Mouse (Mus musculus) monocyte, adult 5-6 weeks (primary cell): ENCODE data around the gene Ttbk1. TPM values are rescaled to one million over a fixed set of nuclear protein-coding genes. Genes with fewer than 3 reads are reported as not detected.

Source experiments
- ATAC-seq: fragments of 153-309, 156-312 bp; replicated peaks from 2 replicates; pipeline ENCODE4 v1.8.0; 2017; ENCODE audit warnings: mild to moderate bottlenecking; ENCODE audit not compliant: low TSS enrichment, insufficient number of reproducible peaks, severe bottlenecking, poor library complexity, low FRiP score
- total RNA-seq: library from RNA; stranded (forward); fragments of 200-1000, 200-491, 200-594 nt; gene quantifications from 3 replicates; pipeline ENCODE4 v1.2.3, GENCODE M21; 2017

Ttbk1 gene
- total RNA-seq, 1 experiment from 2014 or later, result 0.48 TPM

GRCm38 (mm10) chr17:46436672-46437366 lies 50.7 kb downstream of the Ttbk1 start:
- 0 out of 2 replicates have a peak, but pooled peaks have one; percentile 34 for ATAC-seq

GRCm38 (mm10) chr17:46433627-46434026 lies 53.8 kb downstream of the Ttbk1 start:
- ATAC-seq, result no peak

GRCm38 (mm10) chr17:46428761-46429414 lies 58.6 kb downstream of the Ttbk1 start, which contains the start of gene Crip3:
Crip3 (plus strand) TSS chr17:46428926.
- no peak for ATAC-seq

GRCm38 (mm10) chr17:46426496-46426895 lies 61.0 kb downstream of the Ttbk1 start:
- no peak for ATAC-seq

- ATAC-seq, result no peak
Observed at GRCm38 (mm10) chr17:46419717-46420116, 67.8 kb downstream of the Ttbk1 start.

- no peak for ATAC-seq
Observed at GRCm38 (mm10) chr17:46418628-46419027, 68.8 kb downstream of the Ttbk1 start.

- no peak for ATAC-seq
Observed at GRCm38 (mm10) chr17:46408478-46408877, 79.0 kb downstream of the Ttbk1 start.

GRCm38 (mm10) chr17:46394631-46395030 lies 92.8 kb downstream of the Ttbk1 start:
- no peak for ATAC-seq

- no peak for ATAC-seq
Observed at GRCm38 (mm10) chr17:46393012-46393411, 94.5 kb downstream of the Ttbk1 start.

Other genes with a start within 250 kb of the Ttbk1 start
- gene Polr1c, start 239.6 kb downstream of the Ttbk1 start, total RNA-seq, result 37.2 to 47.6 TPM (median 42.7 TPM) in 3 replicates
- gene Yipf3, start 239.6 kb downstream of the Ttbk1 start, total RNA-seq, result 57.8 to 85.4 TPM (median 76.1 TPM) in 3 replicates
- gene Lrrc73, start 234.1 kb downstream of the Ttbk1 start, total RNA-seq, result 0.58 TPM in 1 of 3 replicates, not detected in the others
- 14.6 to 18.0 TPM (median 18.0 TPM) in 3 replicates for gene Tjap1, start 204.6 kb downstream of the Ttbk1 start, total RNA-seq
- not detected in 3 replicates for gene Dlk2, start 190.3 kb downstream of the Ttbk1 start, total RNA-seq
- 2.8 to 3.4 TPM (median 3.0 TPM) in 3 replicates for gene Abcc10, start 159.3 kb downstream of the Ttbk1 start, total RNA-seq
- gene Zfp318, start 103.9 kb downstream of the Ttbk1 start, total RNA-seq, result 23.5 to 54.0 TPM (median 33.9 TPM) in 3 replicates
- not detected in 3 replicates for gene Crip3, start 58.7 kb downstream of the Ttbk1 start, total RNA-seq
- gene Slc22a7, start 49.2 kb downstream of the Ttbk1 start, total RNA-seq, result not detected in 3 replicates
- gene Dnph1, start 9.0 kb upstream of the Ttbk1 start, total RNA-seq, result not detected in 3 replicates
- gene Cul9, start 58.7 kb upstream of the Ttbk1 start, total RNA-seq, result 4.4 to 7.6 TPM (median 4.9 TPM) in 3 replicates
- gene Srf, start 68.5 kb upstream of the Ttbk1 start, total RNA-seq, result 24.8 to 46.0 TPM (median 36.6 TPM) in 3 replicates
- gene Ptk7, start 141.8 kb upstream of the Ttbk1 start, total RNA-seq, result not detected in 3 replicates
- 15.6 to 18.9 TPM (median 18.5 TPM) in 3 replicates for gene Klc4, start 158.3 kb upstream of the Ttbk1 start, total RNA-seq
- gene Mrpl2, start 158.6 kb upstream of the Ttbk1 start, total RNA-seq, result 26.1 to 33.3 TPM (median 28.5 TPM) in 3 replicates
- gene Cul7, start 162.7 kb upstream of the Ttbk1 start, total RNA-seq, result 2.0 to 3.2 TPM (median 3.2 TPM) in 3 replicates
- gene Rrp36, start 186.7 kb upstream of the Ttbk1 start, total RNA-seq, result 52.8 to 99.5 TPM (median 65.5 TPM) in 3 replicates
- gene Mea1, start 191.1 kb upstream of the Ttbk1 start, total RNA-seq, result 79.9 to 102 TPM (median 82.5 TPM) in 3 replicates
- gene Klhdc3, start 193.2 kb upstream of the Ttbk1 start, total RNA-seq, result 24.6 to 30.1 TPM (median 28.5 TPM) in 3 replicates
- 24.4 to 34.6 TPM (median 30.2 TPM) in 3 replicates for gene Ppp2r5d, start 217.4 kb upstream of the Ttbk1 start, total RNA-seq
- 5.4 to 11.1 TPM (median 10.3 TPM) in 3 replicates for gene Pex6, start 223.8 kb upstream of the Ttbk1 start, total RNA-seq
- 2.2 to 3.4 TPM (median 3.1 TPM) in 3 replicates for gene Gnmt, start 241.5 kb upstream of the Ttbk1 start, total RNA-seq